Mouse (Mus musculus) cerebral cortex, adult 2 months (tissue): ENCODE data around the gene Myo1a.

Experiments used
- WGBS: fragments of 180-500 bp; shearing (Covaris S2); methylation state at CpG from one replicate; pipeline ENCODE4 v1.1.7; 2018; 5-methylcytosine and 5-hydroxymethylcytosine counted together

Gene Myo1a

DNA sequence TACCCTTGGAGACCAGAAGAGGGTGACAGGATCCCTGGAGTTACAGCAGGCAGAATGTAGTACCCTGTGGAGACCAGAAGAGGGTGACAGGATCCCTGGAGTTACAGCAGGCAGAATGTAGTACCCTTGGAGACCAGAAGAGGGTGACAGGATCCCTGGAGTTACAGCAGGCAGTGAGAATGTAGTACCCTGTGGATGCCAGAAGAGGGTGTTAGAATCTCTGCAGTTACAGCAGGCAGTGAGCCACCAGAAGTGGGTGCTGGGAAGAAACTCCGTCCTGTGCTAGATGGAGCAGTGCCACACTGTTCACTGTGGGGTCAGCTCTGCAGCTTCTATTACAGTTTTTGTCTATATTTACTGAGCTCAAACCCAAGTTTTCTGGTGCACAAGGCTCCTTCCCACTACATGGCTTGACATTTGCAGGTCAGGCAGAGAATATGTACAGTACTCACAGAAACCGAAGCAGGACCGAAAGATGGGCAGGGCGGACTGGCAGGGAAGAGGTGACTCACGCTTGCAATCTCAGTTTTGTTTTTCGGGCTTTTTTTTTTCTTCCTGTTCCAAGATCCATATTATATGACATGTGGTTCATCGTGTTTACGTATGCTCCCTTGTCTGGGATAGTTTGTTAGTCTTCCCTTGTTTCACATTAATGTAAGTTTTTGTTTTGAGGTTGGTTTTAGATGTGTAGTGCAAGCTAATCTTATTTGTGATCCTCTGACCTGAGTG is 30.0 kb upstream of the Myo1a start:
- WGBS, result 54% methylated on average over 8 of the region's 8 CpGs

DNA sequence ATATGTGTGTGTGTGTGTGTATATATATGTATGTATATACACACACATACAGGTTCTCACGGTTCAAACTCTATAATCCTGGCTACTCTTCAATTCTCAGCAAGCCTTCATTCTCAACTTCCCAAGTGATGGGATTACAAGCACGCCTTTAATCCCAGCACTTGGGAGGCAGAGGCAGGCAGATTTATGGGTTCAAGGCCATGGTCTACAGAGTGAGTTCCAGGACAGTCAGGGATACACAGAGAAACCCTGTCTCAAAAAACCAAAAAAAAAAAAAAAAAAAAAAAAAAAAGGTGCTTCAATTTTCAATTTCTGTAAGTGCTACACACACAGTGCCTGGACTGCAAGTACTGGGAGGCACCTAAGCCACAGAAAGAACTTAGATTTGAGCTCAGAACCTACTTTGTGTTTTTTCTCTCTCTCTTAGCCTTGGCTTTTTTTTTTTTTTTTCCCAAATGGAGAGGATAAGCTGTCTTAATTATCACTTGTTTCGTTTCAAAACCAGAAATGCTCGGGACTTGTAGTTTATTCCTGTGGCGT is 29.0 kb upstream of the Myo1a start:
- WGBS, result 34% methylated on average over 5 of the region's 5 CpGs

DNA sequence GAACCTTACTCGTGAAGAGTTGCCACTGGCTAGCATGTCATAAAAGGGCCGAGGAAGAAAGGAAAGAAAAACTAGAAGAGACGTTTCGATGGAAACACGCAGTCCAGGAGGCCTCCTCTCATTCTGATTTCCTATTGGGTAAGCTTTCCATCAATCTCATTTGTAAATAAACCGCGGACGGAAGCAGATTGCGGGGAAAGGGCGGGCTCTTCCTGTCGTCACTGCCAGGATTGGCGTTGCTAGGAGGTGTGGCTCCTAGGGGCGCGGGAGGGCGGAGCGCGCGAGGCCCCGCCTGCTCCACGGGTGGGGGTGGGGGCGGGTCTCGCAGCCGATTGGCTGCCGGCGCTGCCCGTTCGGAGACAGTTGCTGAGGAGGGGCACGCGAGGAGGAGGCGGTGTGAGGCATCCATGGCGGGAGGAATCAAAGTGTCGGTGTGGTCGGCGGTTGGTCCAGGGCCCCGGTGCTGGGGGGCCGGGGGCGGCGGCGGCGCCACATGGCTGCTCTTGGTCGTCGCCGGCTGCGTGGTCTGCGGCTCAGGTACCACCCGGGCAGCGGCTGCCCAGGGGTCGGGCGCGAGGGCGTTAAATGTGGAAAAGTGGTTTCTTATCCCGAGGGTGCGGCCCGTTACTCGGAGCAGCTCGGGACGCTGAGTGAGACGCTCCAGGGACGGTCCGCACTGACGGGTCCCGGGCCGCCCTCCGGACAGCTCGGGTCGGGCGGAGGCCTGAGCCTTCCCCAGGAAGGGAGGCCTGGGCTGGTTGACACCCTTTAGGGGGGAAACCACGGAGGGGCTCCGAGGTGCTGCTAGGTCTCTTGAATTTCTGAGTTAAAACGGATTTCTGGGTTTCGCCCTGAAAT is 28.1 kb upstream of the Myo1a start:
- WGBS, result under 1% methylated on average over 71 of the region's 71 CpGs

DNA sequence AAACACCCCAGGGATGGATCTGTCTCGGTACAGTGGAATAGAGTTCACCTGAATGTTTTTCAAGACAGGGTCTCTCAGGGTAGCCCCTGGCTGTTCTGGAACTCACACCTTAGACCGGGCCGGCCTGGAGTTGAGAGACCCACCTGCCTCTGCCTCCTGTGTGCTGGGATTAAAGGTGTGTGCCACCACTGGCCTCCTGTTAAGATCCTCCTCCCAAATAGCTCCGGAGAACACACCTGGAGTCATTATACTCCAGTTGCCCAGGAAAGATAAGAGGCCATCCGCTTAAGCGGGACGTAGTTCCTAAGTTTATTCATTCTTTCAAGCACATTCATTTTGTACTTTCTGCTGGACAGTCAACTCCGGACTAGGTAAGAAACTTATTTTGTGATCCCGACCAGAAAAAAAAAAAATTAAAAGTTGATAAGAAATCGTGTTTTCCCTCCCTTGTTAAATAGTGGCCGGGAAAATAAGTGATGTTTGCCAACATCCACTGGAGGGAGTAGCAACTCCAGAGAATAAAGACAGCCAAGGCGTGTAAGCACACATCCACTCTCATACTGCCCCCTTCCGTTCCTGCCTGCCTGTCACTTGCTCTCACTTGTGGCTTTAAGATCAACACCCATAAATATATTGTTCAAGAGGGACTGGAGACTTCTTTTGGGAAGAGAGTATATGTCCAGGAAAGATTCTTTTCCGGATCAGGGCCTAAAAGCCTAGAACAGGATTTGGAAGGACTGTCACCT is 27.2 kb upstream of the Myo1a start:
- 8% methylated on average over 14 of the region's 14 CpGs for WGBS

DNA sequence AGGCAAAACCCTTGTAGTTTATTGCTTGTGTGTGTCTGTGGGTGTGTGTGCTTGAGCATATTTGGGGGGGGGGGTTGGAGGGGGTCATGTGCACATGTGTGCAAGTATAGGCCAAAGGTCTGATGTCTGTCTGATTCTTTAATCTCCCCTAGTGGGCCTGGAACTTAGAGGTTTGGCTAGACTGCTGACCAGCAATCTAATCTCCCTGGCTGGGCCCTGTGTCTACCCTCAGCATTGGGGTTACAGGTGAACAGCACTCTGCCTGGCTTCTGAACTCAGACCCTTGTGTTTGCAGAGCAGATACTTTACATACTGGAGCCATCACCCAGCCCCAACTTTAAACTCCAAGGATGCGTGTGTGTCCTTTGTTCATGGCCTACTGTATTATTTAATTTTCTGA is 25.8 kb upstream of the Myo1a start:
- WGBS, result 97% methylated on average over 1 of the region's 1 CpGs

DNA sequence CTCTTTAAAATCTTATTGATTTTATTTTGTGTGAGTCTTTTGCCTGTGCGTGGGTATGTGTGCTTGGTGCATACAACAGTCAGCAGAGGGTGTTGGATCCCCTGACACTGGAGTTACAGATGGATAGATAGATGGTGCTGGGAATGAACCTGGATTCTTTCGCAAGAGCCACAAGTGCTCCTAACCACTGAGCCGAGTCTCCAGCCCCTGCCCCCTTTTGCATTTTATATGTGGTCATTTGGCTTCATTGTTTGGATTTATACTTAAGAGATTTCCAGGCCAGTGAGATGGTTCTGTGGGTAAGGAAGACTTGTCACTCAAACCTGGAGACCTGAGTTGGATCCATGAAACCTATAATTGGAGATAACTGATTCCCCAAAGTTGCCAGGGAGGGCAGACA is 25.1 kb upstream of the Myo1a start:
- WGBS, result 93% methylated on average over 3 of the region's 3 CpGs

DNA sequence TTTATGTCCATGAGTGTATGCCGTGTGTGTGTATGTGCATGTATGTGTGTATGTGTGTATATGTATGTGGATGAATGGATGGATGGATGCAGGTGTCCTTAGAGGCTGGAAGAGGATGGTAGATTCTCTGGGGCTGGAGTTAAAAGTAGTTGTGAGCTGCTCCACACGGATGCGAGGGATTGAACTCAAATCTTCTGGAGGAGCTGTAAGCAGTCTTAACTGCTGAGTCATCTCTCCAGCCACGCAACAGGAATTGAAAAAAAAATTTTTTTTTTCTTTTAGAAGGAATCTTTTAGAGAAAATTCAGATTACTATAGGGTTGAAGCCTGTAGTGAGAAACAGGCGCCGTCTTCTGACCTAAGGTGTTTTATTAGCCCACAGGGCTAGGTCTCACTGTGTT is 22.1 kb upstream of the Myo1a start:
- WGBS, result 71% methylated on average over 6 of the region's 6 CpGs

DNA sequence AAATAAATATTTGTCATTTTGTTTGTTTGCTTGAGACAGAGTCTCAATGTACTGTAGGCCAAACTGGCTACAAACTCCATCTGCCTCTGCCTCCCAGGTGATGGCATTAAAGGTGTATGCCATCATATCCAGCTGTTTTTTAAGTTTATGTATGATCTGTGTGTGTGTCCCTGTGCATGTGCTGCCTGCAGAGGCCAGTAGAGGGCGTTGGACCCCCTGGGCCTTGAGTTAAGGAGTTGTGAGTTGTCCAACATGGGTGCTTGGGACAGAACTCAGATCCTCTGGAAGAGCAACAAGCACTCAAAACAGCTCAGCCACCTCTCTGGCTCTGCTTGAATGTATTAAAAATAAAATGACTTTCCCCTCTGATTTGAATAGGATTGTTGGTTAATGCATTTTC is 13.9 kb upstream of the Myo1a start:
- 19% methylated on average over 1 of the region's 1 CpGs for WGBS

DNA sequence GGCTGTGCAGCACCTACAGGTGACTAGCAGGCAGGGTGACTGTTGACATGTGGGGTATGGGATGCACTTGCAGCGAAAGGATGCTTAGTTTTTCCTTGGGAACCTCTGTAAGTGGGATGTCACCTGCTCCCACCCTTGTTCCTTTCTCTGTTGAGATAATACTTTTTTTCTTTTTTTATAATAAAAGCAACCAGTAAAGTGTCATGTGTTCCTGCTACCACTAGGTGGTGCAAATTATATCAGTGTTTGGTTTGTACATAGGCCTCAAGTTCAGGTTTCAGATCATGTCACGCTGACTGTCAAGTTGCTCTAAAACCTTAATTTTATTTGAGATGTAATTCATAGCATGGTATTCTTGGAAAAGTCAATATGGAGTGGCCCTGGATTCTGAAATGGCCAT is 10.3 kb upstream of the Myo1a start:
- WGBS, result 48% methylated on average over 2 of the region's 2 CpGs

DNA sequence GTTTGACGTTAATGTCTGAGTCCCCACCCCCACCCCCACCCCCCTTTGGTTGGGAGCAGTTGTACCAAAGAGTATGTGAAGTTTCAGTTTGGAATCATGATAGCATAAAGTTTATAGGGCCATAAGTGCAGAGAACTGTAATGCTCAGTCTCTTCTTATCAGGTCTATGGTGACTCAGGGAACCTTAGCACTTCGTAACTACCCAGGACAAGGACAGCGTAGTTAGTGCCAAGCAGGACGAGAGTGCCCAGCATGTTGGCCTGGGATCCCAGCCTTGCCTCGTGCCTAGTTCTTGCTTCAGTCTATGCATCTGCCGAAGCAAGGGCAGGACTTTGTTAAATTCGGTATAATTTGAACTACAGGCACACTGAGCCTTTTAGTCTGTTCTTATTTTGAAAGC is 9.2 kb upstream of the Myo1a start:
- WGBS, result 92% methylated on average over 7 of the region's 7 CpGs

DNA sequence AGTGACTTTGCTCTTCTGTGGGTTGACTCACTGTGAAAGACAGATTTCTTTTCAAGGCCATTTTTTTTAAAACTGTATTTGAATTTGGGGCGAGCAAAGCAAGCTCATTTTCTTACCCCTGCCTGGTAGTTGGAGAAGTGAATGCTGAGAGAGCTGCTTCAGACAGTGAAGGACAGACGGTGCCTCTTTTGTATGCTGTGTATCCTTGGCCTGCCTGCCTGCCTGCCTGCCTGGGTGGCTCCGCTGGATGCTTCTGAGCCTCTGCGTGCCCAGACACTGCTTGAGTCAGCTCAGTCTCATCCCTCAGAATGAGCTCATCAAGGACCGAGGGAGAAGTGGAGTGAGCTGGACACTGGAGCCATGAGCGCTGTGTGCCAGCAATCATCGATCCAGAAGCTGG is 6.0 kb upstream of the Myo1a start:
- WGBS, result 74% methylated on average over 7 of the region's 7 CpGs

DNA sequence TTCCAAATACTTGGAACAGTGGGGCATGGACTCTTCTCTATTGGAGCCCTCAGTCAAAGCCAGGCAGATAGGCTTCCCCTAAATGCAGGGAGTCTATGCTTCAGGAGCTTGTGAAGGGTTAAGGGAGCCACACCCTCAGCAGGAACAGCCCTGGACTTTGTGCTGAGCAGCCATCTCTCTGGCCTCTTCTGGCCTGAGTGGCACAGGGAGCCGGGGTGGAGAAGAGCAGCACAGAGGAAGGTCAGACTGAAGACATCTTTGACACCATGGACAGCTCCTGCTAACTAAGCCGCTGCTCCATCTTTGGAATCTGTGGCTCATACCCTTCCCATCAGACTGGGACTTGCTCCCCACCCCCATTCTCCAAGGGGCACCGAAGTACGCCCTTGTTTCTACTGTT is 1.7 kb upstream of the Myo1a start:
- WGBS, result 64% methylated on average over 4 of the region's 4 CpGs

DNA sequence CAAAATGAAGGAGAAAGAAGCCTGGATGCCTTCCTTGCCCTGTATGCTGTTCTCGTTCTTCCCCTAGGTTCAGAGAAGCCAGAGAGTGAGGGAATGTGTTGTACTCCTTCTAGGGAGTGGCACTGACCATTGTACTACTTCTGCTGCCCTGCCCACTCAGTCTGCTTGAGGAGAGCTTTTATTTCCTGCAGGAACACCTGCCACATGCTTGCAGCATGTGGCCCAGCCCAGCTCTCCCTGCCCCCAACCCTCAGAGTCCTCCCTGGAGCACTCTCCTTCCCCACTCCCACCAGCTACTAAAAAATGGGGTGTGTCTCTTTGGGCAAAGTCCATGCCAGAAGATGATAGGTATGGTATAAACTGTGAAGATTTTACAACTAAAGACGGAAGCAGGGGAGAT is 677 bp upstream of the Myo1a start:
- WGBS, result 67% methylated on average over 2 of the region's 2 CpGs

DNA sequence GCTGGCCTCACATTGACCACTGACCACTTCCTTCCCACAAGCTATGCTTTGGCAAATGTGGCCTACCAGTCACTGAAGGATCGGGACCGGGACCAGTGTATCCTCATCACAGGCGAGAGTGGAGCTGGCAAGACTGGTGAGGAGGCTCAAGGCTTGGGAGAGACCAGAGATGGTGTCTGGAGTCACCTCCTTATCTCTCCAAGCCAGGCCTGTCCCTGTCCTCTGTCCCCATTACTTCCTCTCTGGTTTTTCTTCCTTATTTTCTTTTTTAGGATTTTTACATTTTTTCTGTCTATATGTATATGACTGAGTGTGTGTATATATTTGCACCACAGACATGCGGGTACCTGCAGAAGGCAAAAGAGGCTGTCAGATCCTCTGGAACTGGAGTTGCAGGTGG is 813 bp downstream of the Myo1a start:
- 90% methylated on average over 4 of the region's 4 CpGs for WGBS

DNA sequence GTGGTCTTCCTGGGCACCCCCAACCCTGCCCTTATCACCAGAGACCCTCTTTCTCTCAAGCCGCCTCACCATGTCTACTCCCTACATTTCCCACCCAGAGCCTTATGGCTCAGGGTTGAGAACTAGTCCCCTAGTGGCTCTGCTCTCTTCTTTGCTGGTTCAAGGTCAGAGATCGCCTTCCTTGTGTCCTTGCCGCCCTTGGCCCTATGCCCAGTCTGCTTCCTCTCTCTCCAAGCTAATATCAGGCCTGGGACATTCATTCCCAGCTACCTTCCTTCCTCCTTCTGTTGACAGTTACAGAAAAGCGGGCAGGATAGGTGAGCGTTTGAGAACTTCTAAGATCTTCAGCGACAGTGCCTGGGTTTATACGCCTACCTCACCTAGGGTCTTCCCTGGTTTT is 2.8 kb downstream of the Myo1a start:
- 84% methylated on average over 7 of the region's 7 CpGs for WGBS

DNA sequence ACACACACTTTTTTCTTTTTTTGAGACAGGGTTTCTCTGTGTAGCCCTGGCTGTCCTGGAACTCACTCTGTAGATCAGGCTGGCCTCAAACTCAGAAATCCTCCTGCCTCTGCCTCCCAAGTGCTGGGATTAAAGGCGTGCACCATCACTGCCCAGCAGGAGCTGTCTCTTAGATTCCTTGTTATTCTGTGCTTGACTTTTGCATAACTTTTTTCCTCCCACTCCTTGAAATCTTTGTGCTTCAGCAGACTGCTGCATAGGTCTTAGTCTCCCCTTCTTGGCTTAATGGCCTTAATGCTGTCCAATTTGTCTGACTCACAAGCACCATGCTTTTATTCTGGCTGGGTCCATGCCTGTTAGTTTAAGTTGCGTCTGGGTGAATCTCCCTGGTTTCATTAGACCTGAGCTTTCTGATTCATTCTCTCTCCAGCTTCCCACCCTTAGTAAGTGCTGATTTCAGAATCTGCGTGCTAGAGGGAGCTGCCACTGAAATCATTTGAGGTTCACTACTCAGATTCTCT is 3.9 kb downstream of the Myo1a start:
- WGBS, result 79% methylated on average over 3 of the region's 3 CpGs

DNA sequence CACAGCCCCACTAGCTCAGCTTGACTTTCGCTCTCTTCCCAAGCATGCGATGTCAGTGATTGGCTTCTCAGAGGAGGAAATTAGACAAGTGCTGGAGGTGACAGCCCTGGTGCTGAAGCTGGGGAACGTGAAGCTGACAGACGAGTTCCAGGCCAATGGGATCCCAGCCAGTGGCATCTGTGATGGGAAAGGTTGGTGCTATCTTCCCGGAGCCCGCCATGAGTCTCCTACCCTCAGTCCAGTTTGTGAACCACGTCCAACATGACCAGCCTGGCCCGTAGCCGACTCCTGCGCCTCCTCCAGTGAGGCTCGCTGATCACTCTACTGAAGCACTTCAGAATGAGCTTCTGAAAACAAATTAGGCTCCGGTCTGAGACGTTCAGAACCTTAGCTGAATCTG is 5.4 kb downstream of the Myo1a start:
- WGBS, result 89% methylated on average over 13 of the region's 13 CpGs

DNA sequence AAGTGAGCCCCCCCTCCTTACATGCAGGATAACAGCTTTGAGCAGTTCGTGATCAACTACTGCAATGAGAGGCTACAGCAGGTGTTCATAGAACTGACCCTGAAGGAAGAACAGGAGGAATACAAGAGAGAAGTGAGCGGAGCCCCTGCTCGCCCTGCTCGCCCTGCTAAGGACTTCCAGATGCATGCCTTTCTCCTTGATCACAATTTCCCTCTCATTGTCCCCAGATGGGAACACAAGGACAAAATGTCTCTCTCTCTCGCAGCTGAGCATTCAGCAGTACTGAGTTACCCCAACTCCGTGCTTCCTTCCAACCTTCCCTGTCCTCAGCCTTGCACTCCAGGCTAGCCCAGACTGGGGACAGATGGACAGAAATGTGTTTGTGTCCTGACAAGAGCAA is 7.8 kb downstream of the Myo1a start:
- 89% methylated on average over 6 of the region's 6 CpGs for WGBS

DNA sequence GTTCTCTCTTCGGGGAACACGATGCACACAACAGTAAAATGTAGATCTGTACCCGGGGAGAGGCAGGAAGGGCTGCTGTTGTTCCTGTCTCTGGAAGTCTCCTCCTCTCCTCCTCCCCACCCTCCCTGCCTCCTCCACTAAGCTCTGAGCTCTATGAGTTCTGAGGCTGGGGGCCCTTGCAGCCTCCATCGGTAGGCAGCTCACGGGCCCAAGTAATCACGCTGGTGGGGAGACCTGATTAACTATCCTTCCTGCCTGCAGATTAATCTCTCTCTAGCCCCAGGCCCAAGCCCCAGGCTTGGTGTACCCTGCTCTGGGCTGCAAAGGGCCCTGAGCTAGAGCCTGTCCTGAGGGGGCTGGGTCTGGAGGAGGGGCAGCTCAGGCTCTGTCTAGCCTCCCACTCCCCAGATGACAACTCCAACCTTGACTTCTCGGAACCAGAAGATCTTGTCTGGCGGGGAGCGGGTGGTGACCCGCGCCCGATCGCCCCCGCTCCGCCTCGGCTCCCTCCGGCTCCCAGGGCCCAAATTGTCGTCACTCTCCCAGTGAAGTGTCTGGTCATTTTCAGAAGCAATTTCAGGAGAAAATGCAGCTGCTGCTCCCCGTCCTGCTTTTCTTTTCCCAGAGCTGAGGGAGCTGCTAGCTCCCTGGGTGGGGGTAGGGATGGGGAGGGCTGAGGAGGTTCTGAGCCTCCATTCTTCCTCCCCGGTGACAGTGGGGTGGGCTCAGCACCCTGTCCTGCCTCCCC is 16.9 kb downstream of the Myo1a start:
- WGBS, result 32% methylated on average over 20 of the region's 20 CpGs

DNA sequence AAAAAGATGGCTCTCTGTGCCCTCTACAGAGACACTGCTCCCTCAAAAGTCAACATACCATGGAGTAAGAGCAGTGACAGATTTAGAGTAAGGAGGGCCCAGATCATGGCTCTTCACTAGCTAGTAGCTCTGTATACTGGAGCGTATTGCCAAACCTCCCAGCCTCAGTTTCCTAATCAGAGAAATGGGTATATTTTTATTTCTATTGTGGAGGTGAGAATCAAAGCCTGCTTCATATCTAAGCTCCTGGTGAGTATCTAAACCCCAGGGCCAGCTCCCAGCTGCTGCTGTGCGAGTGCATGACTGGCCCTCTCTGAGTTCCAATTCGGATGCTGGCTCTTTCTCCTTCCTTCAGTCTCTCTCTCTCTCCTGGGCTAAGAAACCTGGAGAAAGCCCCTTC is 19.2 kb downstream of the Myo1a start, which contains the start of gene Tac2:
Gene Tac2 (plus strand): TSS at position 301 of the 400 bp plus-strand sequence.
- WGBS, result 80% methylated on average over 3 of the region's 3 CpGs

DNA sequence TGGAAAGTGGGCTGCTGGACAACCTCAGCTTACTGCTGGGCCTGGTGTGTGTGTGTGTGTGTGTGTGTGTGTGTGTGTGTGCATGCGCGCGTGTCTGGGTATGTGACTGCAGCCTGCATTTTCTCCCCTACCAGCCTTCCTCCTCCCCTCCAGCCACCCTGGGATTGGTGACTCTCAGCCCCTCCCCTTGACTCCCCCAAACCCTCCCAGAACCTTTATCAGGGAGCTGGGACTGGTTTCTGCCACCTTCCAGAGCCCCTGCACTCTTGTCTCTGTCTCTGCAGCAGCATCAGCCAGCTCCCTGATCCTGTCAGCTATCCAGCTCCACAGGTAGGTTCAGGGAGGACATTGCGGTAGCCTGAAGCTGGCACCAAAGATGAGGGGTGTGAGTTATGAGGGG is 20.2 kb downstream of the Myo1a start:
- 91% methylated on average over 4 of the region's 4 CpGs for WGBS
